Mouse (Mus musculus) kidney, postnatal 0 days (tissue): Measurements from ENCODE around the gene Kbtbd2. TPM values are rescaled to one million over a fixed set of nuclear protein-coding genes. Genes with fewer than 3 reads are reported as not detected.
A peak's percentile ranks its signal among the peaks of the same experiment; 100 is the strongest.

Source experiments
- ATAC-seq: fragments of 200-750 bp; cut with Nextera tagmentation; replicated peaks from 2 replicates; pipeline ENCODE4 v1.8.0; 2017; ENCODE audit warnings: low read depth, moderate number of reproducible peaks, moderate TSS enrichment, moderate library complexity; ENCODE audit not compliant: low FRiP score
- DNase-seq: peaks from one replicate; pipeline ENCODE4 v3.0.0-alpha.2; 2016; ENCODE audit warnings: low spot score
- H3K27ac ChIP-seq: fragments of 300-500 bp; sonication (generic); 2 replicates; pipeline ENCODE4 v1.5.1; 2014; ENCODE audit warnings: mild to moderate bottlenecking
- H3K27me3 ChIP-seq: fragments of 300-500 bp; sonication (generic); 2 replicates; pipeline ENCODE4 v1.6.1; 2014; ENCODE audit warnings: low read length, mixed read lengths; ENCODE audit not compliant: insufficient read depth
- H3K36me3 ChIP-seq: fragments of 300-500 bp; sonication (generic); 2 replicates; pipeline ENCODE4 v1.6.1; 2014; ENCODE audit warnings: low read length, mixed read lengths; ENCODE audit not compliant: insufficient read depth
- H3K4me1 ChIP-seq: fragments of 300-500 bp; sonication (generic); replicated peaks from 2 replicates; pipeline ENCODE4 v1.6.1; 2014; ENCODE audit warnings: antibody characterized with exemption, low read length, mixed read lengths; ENCODE audit not compliant: insufficient read depth
- H3K4me2 ChIP-seq: fragments of 300-500 bp; sonication (generic); 2 replicates; pipeline ENCODE4 v1.6.1; 2014; ENCODE audit warnings: mild to moderate bottlenecking, low read length, moderate library complexity, mixed read lengths
- H3K4me3 ChIP-seq: fragments of 300-500 bp; sonication (generic); replicated peaks from 2 replicates; pipeline ENCODE4 v1.5.1; 2014; ENCODE audit warnings: low read depth, low read length
- H3K9ac ChIP-seq: fragments of 300-500 bp; sonication (generic); 2 replicates; pipeline ENCODE4 v1.6.1; 2014; ENCODE audit warnings: low read depth, low read length
- H3K9me3 ChIP-seq: fragments of 300-500 bp; sonication (generic); replicated peaks from 2 replicates; pipeline ENCODE4 v1.6.1; 2016; ENCODE audit warnings: low read length, inconsistent platforms, mixed read lengths
- CTCF ChIP-seq: IDR thresholded peaks from 2 replicates; pipeline ENCODE4 v1.5.1; 2016; ENCODE audit warnings: antibody characterized with exemption, low read depth, mild to moderate bottlenecking, moderate library complexity
- WGBS: fragments of 180-500 bp; shearing (Covaris S2); extraction: QIAGEN DNeasy Blood & Tissue Kit; methylation state at CpG from one replicate; pipeline ENCODE4 v1.1.7; 2014; 5-methylcytosine and 5-hydroxymethylcytosine counted together
- polyA plus RNA-seq: library from polyadenylated mRNA; unstranded; fragments of >200 nt; fragmentation: Nextera tagmentation; extraction: Ambion mirVana; gene quantifications from 2 replicates; pipeline ENCODE4 v1.2.1, GENCODE M21; 2015

The Kbtbd2 gene
- polyA plus RNA-seq, 1 experiment from 2014 or later: 16.0 TPM

DNA sequence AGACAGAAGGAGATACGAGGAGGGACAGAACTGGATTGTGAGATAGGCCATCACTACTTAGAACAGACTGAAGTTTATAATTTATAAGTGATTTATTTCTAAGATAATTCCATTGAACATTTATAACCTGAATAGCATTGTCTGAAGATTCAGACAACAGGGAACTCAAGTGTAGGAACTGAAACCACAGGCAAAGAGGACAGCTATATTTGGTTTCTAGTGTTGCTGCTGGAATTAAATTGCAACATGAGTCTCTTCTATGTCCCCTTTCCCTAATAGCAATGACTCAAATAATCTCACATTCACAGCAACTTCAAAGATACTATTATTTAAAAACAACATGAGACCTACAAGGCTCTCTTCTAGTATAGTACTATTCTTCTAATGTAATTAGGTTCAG lies 41.5 kb downstream of the Kbtbd2 start:
- Histone ChIP-seq H3K27me3 (no peaks in the 10 kb centered on the region), H3K4me2 (no peak overlapping the region), H3K9ac (no peak overlapping the region), H3K4me1 (no peaks in the 10 kb centered on the region), H3K27ac (no peak overlapping the region), H3K36me3 (peaks cover 25% of the 10 kb centered on the region), H3K9me3 (no peaks in the 10 kb centered on the region), H3K4me3 (no peak overlapping the region)
- TF ChIP-seq CTCF: no peak
- WGBS: 97% methylated on average over 1 of the region's 1 CpGs
- no peak for DNase-seq
- ATAC-seq: no peak

DNA sequence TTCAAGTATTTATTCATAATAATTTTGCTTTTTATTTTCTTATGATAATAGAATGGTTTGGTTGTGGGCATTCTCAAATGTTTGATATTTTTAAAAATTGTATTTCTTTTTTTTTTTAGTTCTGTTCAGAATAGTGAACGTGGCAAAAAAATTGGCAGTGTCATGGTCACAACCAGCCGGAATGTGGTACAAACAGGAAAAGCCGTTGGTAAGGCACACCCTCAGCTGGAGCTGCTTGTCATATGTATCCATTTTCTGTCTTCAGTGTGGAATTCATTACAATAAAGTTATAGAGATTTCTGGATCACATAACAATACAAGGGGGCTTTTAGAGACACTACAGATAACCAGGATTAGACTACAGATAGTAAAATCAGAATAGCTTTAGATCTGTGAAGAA lies 43.9 kb downstream of the Kbtbd2 start:
- Histone ChIP-seq H3K9me3 (no peaks in the 10 kb centered on the region), H3K4me2 (no peak overlapping the region), H3K4me3 (no peak overlapping the region), H3K27me3 (no peaks in the 10 kb centered on the region), H3K4me1 (no peaks in the 10 kb centered on the region), H3K36me3 (peaks cover 25% of the 10 kb centered on the region), H3K9ac (no peak overlapping the region), H3K27ac (no peak overlapping the region)
- WGBS: 85% methylated on average over 3 of the region's 3 CpGs
- DNase-seq: no peak
- TF ChIP-seq CTCF: no peak
- ATAC-seq: no peak

DNA sequence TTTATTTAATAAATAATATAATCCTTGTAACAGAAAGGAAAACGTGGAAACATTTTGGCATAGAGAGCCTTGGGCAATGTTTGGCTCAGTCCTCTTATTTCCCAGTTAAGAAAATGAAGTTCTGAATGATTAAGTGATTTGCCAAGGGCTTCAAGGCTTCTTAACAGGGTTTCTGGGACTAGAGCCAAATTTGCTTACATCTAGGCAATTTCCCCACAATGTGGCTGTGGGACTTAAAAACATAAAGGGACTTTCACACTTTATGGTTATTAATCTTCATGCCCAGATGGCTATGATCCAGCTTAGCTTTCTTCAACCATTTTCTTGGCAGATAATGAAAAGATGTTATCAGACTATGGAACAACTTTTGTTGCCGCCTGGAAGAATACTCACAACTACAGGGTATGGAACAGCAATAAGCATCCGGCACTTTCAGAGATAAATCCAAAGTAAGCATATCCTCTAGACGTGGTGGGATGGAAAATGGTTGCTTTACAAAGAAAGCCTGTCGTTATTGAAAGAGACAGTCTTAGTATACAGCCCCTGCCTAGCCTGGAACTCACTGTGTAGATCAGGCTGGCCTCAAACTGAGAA lies 51.6 kb downstream of the Kbtbd2 start:
- DNase-seq (peak; percentile 74), ATAC-seq (no peak)
- no peak overlapping the region for H3K4me2 ChIP-seq
- 0 out of 2 replicates have a peak, but pooled peaks cover 10% of the 10 kb centered on the region for H3K36me3 ChIP-seq
- H3K27ac ChIP-seq: no peak overlapping the region
- no peaks in the 10 kb centered on the region for H3K4me1 ChIP-seq
- 61% methylated on average over 5 of the region's 5 CpGs for WGBS
- no peaks in the 10 kb centered on the region for H3K9me3 ChIP-seq
- no peaks in the 10 kb centered on the region for H3K27me3 ChIP-seq
- no peak overlapping the region for H3K9ac ChIP-seq
- no peak for TF ChIP-seq CTCF
- H3K4me3 ChIP-seq: no peak overlapping the region

DNA sequence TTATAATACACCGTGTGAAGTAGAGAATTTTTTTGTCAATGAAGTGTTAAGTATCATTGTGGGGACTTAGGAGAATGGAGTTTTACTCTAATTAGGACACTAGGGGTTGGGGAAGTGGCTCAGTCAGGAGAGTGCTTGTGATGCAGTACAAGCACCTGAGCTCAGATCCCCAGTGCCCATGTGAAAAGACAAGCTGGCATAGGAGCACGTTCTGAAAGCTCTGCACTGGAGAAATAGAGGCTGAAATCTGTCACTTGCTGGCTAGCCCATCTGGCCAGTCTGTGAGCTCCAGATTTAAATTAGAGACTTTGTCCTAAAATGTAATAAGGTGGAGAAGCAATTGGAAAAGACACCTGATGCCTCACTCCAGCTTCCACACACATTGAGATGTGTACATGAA lies 65.1 kb downstream of the Kbtbd2 start:
- H3K4me2 ChIP-seq: no peak overlapping the region
- no peaks in the 10 kb centered on the region for H3K4me1 ChIP-seq
- no peak overlapping the region for H3K4me3 ChIP-seq
- WGBS: 86% methylated on average over 2 of the region's 2 CpGs
- TF ChIP-seq CTCF: no peak
- H3K9ac ChIP-seq: no peak overlapping the region
- no peak for ATAC-seq
- no peaks in the 10 kb centered on the region for H3K9me3 ChIP-seq
- peaks cover 27% of the 10 kb centered on the region for H3K36me3 ChIP-seq
- no peak overlapping the region for H3K27ac ChIP-seq
- H3K27me3 ChIP-seq: no peaks in the 10 kb centered on the region
- DNase-seq: no peak

Other genes starting within 250 kb of the Kbtbd2 start
- gene Pde1c, start 228.7 kb downstream of the Kbtbd2 start, polyA plus RNA-seq: 0.99 and 1.2 TPM in 2 replicates
- gene Lsm5, start 93.1 kb downstream of the Kbtbd2 start, polyA plus RNA-seq: 147 and 170 TPM in 2 replicates
- gene Avl9, start 82.9 kb downstream of the Kbtbd2 start, polyA plus RNA-seq: 9.1 and 10.0 TPM in 2 replicates
- 104 and 113 TPM in 2 replicates for gene Fkbp9, start 34.2 kb upstream of the Kbtbd2 start, polyA plus RNA-seq
- gene Nt5c3, start 126.1 kb upstream of the Kbtbd2 start, polyA plus RNA-seq: 82.4 and 85.9 TPM in 2 replicates
- 0.28 and 0.62 TPM in 2 replicates for gene Vmn1r4, start 126.2 kb upstream of the Kbtbd2 start, polyA plus RNA-seq
- gene Vmn1r5, start 172.5 kb upstream of the Kbtbd2 start, polyA plus RNA-seq: not detected in 2 replicates
- not detected in 2 replicates for gene Vmn1r6, start 199.4 kb upstream of the Kbtbd2 start, polyA plus RNA-seq
- not detected in 2 replicates for gene Vmn1r7, start 227.5 kb upstream of the Kbtbd2 start, polyA plus RNA-seq
- not detected in 2 replicates for gene Vmn1r8, start 234.5 kb upstream of the Kbtbd2 start, polyA plus RNA-seq